Mouse (Mus musculus): ENCODE measurements around the gene Rab11fip4. TPM values are rescaled to one million over a fixed set of nuclear protein-coding genes. Genes with fewer than 3 reads are reported as not detected.

Gene Rab11fip4
- total and polyA plus RNA-seq, 2 experiments from 2014 or later = 19.9 to 68.3 TPM

DNA sequence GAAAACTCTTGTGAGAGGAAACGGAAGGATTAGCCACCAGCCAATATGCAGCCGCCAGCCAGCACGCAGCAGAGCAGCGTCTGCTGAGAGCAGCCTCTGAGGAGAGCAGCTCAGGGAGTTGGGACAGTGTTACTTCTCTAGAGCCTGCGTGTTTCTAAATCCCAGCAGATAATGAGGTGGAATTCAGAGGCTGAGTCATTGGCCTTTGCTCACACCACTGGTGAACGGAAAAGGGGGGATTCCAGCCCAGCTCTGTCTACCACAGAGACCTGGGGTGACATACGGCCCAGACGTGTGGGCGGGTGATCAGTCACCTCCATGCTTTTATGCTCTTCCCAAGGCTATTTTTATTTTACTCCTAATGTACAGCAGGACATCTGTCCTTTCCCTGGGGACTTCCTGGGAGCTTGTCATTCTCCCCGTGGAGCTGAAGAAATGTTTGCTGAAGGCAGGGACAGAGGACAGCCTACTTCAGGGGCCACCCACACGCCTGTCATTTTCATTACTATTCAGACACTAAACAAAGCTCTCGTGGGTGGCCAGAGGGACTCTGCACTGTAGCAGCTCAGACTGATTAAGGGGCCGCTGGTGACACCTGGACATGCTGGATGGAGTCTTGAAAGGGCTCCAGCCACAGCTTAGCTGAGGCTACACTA is 20.1 kb downstream of the Rab11fip4 start:
- Histone ChIP-seq H3K4me2 (ENCODE audit: low read depth, low read length, poor library complexity, severe bottlenecking) (no peak overlapping the region), H3K4me1 (ENCODE audit: insufficient read depth, low read length) (peaks cover 13% of the 10 kb centered on the region; the same call in 1 of the 2 replicates), H3K36me3 (ENCODE audit: insufficient read depth, low read length) (no peaks in the 10 kb centered on the region), H3K4me3 (ENCODE audit: low read depth, low read length) (no peak overlapping the region), H3K27ac (ENCODE audit: low read depth, low read length) (0 out of 2 replicates have a peak overlapping the region, but pooled peaks have one; percentile 14), H3K9me3 (ENCODE audit: low read length) (no peaks in the 10 kb centered on the region), H3K27me3 (ENCODE audit: insufficient read depth, low read length) (no peaks in the 10 kb centered on the region), H3K9ac (replicated peaks; ENCODE audit: low read length, poor library complexity, severe bottlenecking) (no peak overlapping the region)
- TF ChIP-seq CTCF (IDR thresholded peaks at IDR 0.05) = no peak
- WGBS = 14% methylated on average over 13 of the region's 13 CpGs
- ATAC-seq (ENCODE audit: low FRiP score) (0 out of 2 replicates have a peak, but pooled peaks have one; percentile 29), DNase-seq (ENCODE audit: low spot score) (peak; percentile 54)

DNA sequence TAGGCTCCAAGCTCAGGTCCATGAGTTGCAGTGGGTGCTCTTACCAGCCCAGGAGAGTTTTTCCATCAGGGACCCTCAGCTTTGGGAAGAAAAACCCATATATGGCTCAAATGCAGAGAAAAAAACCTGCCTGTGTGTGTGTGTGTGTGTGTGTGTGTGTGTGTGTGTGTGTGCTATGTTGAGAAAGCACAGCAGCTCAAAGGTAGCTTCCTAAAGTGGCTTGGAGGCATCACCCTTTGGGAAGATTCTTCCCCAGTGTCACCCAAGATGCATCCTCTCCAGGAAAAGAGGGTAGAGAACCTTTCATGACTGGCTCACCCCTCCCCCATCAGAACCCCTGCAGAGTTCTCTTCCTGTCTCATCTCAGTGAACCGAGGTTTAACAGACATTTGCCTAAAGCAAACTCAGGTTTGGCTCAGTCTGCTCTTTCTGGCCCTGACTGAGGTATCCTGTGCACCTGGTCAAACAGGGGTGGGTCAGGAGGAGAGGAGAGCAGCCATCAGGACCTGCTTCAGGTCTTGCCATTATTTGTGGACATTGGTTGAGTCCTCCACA is 21.1 kb downstream of the Rab11fip4 start:
- no peak for TF ChIP-seq CTCF (IDR thresholded peaks at IDR 0.05)
- H3K9ac ChIP-seq (replicated peaks; ENCODE audit: low read length, poor library complexity, severe bottlenecking) = no peak overlapping the region
- no peak overlapping the region for H3K4me3 ChIP-seq (ENCODE audit: low read depth, low read length)
- DNase-seq (ENCODE audit: low spot score) = no peak
- H3K27me3 ChIP-seq (ENCODE audit: insufficient read depth, low read length) = no peaks in the 10 kb centered on the region
- no peaks in the 10 kb centered on the region for H3K36me3 ChIP-seq (ENCODE audit: insufficient read depth, low read length)
- no peak for ATAC-seq (ENCODE audit: low FRiP score)
- no peak overlapping the region for H3K4me2 ChIP-seq (ENCODE audit: low read depth, low read length, poor library complexity, severe bottlenecking)
- H3K4me1 ChIP-seq (ENCODE audit: insufficient read depth, low read length) = peaks cover 13% of the 10 kb centered on the region; the same call in 1 of the 2 replicates
- H3K27ac ChIP-seq (ENCODE audit: low read depth, low read length) = no peak overlapping the region
- 15% methylated on average over 1 of the region's 1 CpGs for WGBS
- H3K9me3 ChIP-seq (ENCODE audit: low read length) = no peaks in the 10 kb centered on the region

DNA sequence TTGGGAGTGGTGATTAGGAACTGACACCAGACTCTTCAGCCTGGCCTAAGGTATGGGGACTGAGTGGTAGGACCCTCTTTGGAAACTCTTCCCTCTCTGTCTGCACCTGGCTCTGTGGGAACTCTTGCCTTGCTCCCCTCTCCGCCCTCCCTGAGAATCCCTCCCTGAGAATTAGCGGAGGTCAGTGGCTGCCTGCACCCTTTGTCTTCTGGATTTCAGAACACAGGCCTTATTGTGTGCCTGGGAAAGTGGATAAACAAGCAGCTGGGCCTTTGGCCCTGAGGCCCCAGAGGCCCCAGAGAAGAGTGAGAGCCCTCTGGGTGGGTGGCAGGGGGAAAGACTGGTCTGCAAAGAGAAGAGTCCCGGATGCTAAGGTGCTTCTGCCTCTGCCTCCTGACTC is 22.1 kb downstream of the Rab11fip4 start:
- H3K4me3 ChIP-seq (ENCODE audit: low read depth, low read length) = no peak overlapping the region
- DNase-seq (ENCODE audit: low spot score) (no peak), ATAC-seq (ENCODE audit: low FRiP score) (no peak)
- WGBS = 31% methylated on average over 3 of the region's 3 CpGs
- H3K27ac ChIP-seq (ENCODE audit: low read depth, low read length) = no peak overlapping the region
- H3K36me3 ChIP-seq (ENCODE audit: insufficient read depth, low read length) = no peaks in the 10 kb centered on the region
- no peak overlapping the region for H3K4me2 ChIP-seq (ENCODE audit: low read depth, low read length, poor library complexity, severe bottlenecking)
- H3K9ac ChIP-seq (replicated peaks; ENCODE audit: low read length, poor library complexity, severe bottlenecking) = no peak overlapping the region
- no peak for TF ChIP-seq CTCF (IDR thresholded peaks at IDR 0.05)
- H3K9me3 ChIP-seq (ENCODE audit: low read length) = no peaks in the 10 kb centered on the region
- H3K27me3 ChIP-seq (ENCODE audit: insufficient read depth, low read length) = no peaks in the 10 kb centered on the region
- H3K4me1 ChIP-seq (ENCODE audit: insufficient read depth, low read length) = peaks cover 13% of the 10 kb centered on the region; the same call in 1 of the 2 replicates

DNA sequence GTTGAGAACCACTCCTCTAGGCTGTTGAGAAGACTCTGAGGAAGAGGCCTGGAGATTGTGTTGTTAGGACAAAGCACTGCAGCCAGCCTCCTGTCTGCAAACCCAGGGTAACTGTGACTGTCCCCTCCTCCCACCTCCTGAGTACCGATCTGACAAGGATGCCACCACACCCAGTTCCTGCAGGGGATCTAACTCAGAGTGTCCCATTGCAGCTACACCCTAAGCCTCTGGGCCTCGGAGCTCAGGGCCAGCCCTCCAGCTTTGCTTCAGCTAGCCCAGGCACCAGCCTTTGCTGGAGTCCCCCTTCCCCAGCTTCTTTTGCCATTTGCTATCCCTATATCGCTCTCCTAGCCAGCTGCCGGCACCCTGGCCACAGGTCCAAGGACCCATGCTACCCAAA is 22.7 kb downstream of the Rab11fip4 start:
- DNase-seq (ENCODE audit: low spot score) (no peak), ATAC-seq (ENCODE audit: low FRiP score) (no peak)
- Histone ChIP-seq H3K27ac (ENCODE audit: low read depth, low read length) (no peak overlapping the region), H3K36me3 (ENCODE audit: insufficient read depth, low read length) (no peaks in the 10 kb centered on the region), H3K9ac (replicated peaks; ENCODE audit: low read length, poor library complexity, severe bottlenecking) (no peak overlapping the region), H3K4me3 (ENCODE audit: low read depth, low read length) (no peak overlapping the region), H3K4me2 (ENCODE audit: low read depth, low read length, poor library complexity, severe bottlenecking) (no peak overlapping the region), H3K4me1 (ENCODE audit: insufficient read depth, low read length) (peaks cover 13% of the 10 kb centered on the region; the same call in 1 of the 2 replicates), H3K27me3 (ENCODE audit: insufficient read depth, low read length) (no peaks in the 10 kb centered on the region), H3K9me3 (ENCODE audit: low read length) (no peaks in the 10 kb centered on the region)
- 67% methylated on average over 4 of the region's 4 CpGs for WGBS
- TF ChIP-seq CTCF (IDR thresholded peaks at IDR 0.05) = no peak

DNA sequence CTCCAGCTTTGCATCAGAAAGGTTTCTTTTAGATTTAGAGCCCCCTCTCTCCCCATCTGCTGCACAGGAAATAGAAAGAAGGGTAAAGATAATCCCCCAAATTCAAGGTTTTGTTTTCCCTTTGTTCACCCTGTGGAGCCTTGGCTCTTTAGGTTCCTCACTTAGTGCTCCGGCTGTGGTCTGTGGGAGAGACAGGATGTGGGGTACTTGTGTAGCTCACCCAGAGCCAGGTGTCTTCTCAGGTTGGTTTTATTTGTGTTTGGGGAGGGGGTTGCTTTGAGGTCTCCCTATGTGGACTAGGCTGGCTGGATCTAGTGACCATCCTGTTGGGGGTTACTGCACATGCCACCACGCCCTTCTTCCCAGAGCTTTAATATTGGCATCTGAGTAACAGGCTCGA is 23.9 kb downstream of the Rab11fip4 start:
- Histone ChIP-seq H3K4me3 (ENCODE audit: low read depth, low read length) (no peak overlapping the region), H3K4me1 (ENCODE audit: insufficient read depth, low read length) (peaks cover 13% of the 10 kb centered on the region; the same call in 1 of the 2 replicates), H3K27ac (ENCODE audit: low read depth, low read length) (no peak overlapping the region), H3K9ac (replicated peaks; ENCODE audit: low read length, poor library complexity, severe bottlenecking) (no peak overlapping the region), H3K27me3 (ENCODE audit: insufficient read depth, low read length) (no peaks in the 10 kb centered on the region), H3K9me3 (ENCODE audit: low read length) (no peaks in the 10 kb centered on the region), H3K36me3 (ENCODE audit: insufficient read depth, low read length) (0 out of 2 replicates have a peak, but pooled peaks cover under 1% of the 10 kb centered on the region), H3K4me2 (ENCODE audit: low read depth, low read length, poor library complexity, severe bottlenecking) (no peak overlapping the region)
- TF ChIP-seq CTCF (IDR thresholded peaks at IDR 0.05) = no peak
- ATAC-seq (ENCODE audit: low FRiP score) (no peak), DNase-seq (ENCODE audit: low spot score) (no peak)
- 86% methylated on average over 3 of the region's 3 CpGs for WGBS

DNA sequence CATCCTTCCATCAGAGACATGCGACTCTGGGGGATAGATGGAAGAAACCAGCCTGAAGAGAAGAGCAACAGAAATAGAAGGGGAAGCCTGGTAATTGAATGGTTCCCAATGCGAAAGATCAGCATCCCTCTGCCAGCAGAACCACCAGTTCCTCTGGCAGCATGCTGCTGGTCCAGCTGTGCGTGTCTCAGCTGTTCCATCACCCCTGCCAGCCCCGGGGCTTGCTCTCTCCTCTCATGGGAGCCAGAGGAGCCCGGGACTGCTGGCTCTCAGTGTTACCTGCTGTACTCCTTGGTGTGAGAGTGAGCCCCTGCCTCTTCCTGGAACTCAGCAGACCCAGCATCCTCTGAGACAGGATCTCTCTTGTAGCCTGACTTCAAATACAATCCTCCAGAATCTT is 24.9 kb downstream of the Rab11fip4 start:
- Histone ChIP-seq H3K4me3 (ENCODE audit: low read depth, low read length) (no peak overlapping the region), H3K9ac (replicated peaks; ENCODE audit: low read length, poor library complexity, severe bottlenecking) (no peak overlapping the region), H3K27me3 (ENCODE audit: insufficient read depth, low read length) (no peaks in the 10 kb centered on the region), H3K27ac (ENCODE audit: low read depth, low read length) (no peak overlapping the region), H3K4me1 (ENCODE audit: insufficient read depth, low read length) (peaks cover 10% of the 10 kb centered on the region; the same call in 1 of the 2 replicates), H3K36me3 (ENCODE audit: insufficient read depth, low read length) (peaks cover 8% of the 10 kb centered on the region; the same call in 1 of the 2 replicates), H3K9me3 (ENCODE audit: low read length) (no peaks in the 10 kb centered on the region), H3K4me2 (ENCODE audit: low read depth, low read length, poor library complexity, severe bottlenecking) (no peak overlapping the region)
- 67% methylated on average over 5 of the region's 5 CpGs for WGBS
- TF ChIP-seq CTCF (IDR thresholded peaks at IDR 0.05) = no peak
- DNase-seq (ENCODE audit: low spot score) (no peak), ATAC-seq (ENCODE audit: low FRiP score) (no peak)

Data from midbrain, postnatal 0 days (tissue).